Mouse (Mus musculus) lung, postnatal 0 days (tissue): Measurements from ENCODE around the gene Gls2.

Source experiments
- CTCF ChIP-seq: IDR thresholded peaks from 2 replicates; pipeline ENCODE4 v1.5.1; 2016; ENCODE audit warnings: antibody characterized with exemption, mild to moderate bottlenecking
- EP300 ChIP-seq: IDR thresholded peaks from 2 replicates; pipeline ENCODE4 v1.6.1; 2016; ENCODE audit warnings: antibody characterized with exemption, mild to moderate bottlenecking, control low read depth

GRCm38 (mm10) chr10:128175996-128176755 is 18.1 kb upstream of the Gls2 start:
- no peak; the same call in 1 of the 2 replicates for TF ChIP-seq EP300
- no peak for TF ChIP-seq CTCF
